Mouse (Mus musculus): ENCODE data around the gene Tmem51. TPM values are rescaled to one million over a fixed set of nuclear protein-coding genes. Genes with fewer than 3 reads are reported as not detected.

The Tmem51 gene
- total and polyA plus RNA-seq, 3 experiments = 1.4 to 8.0 (median 8.0) TPM

GRCm38 (mm10) chr4:142080487-142080767 lies 3.7 kb downstream of the Tmem51 start:
- no peak overlapping the region for H3K27ac ChIP-seq (ENCODE audit: insufficient read depth, low read depth)
- TF ChIP-seq TBP (conservative IDR thresholded peaks at IDR 0.05; ENCODE audit: low read depth, low read length) (no peak), NELFE (IDR thresholded peaks at IDR 0.05; ENCODE audit: low read depth, low read length) (no peak), JUND (conservative IDR thresholded peaks at IDR 0.05; ENCODE audit: low read depth, low read length) (no peak), E2F4 (IDR thresholded peaks at IDR 0.05; ENCODE audit: insufficient replicate concordance, low read depth, low read length) (no peak), GABPA (IDR thresholded peaks at IDR 0.05; ENCODE audit: insufficient replicate concordance, low read depth, low read length) (no peak), ZKSCAN1 (IDR thresholded peaks at IDR 0.05; ENCODE audit: borderline replicate concordance, low read depth, low read length) (no peak)
- H3K4me2 ChIP-seq (ENCODE audit: insufficient read depth, low read depth, poor library complexity, severe bottlenecking) = no peak overlapping the region
- in situ Hi-C loops (cut with MboI; ENCODE audit: low pct_ligation_motif_present, low pct_unique_long_range_greater_than_20kb, low sequenced_read_pairs) = loop anchor here (25.0 kb wide), 1 partner anchor 668 kb away; the partner anchor contains the start of genes Clcnkb and Hspb7
- dilution Hi-C loops (cut with MboI; ENCODE audit: extremely low pct_ligation_motif_present, extremely low pct_unique_long_range_greater_than_20kb, low sequenced_read_pairs) = no loop called here
- H3K79me2 ChIP-seq (replicated peaks; ENCODE audit: control insufficient read depth, extremely low read depth, insufficient read depth, poor library complexity, severe bottlenecking) = no peaks in the 10 kb centered on the region
- H3K9ac ChIP-seq (ENCODE audit: insufficient read depth, low read depth) = no peak overlapping the region
- peaks cover 30% of the 10 kb centered on the region for H3K27me3 ChIP-seq (replicated peaks)
- no peaks in the 10 kb centered on the region for H3K9me3 ChIP-seq (replicated peaks; ENCODE audit: low read length)
- H3K36me3 ChIP-seq (replicated peaks in 1 of 2; ENCODE audit: control insufficient read depth in 1 of 2, insufficient read depth in 1 of 2, low read length in 1 of 2) = no peaks in the 10 kb centered on the region
- H3K4me1 ChIP-seq (ENCODE audit: control insufficient read depth in 1 of 2, insufficient read depth in 2 of 2) = peaks cover 23 to 75% of the 10 kb centered on the region in 2 experiments
- DNase-seq (ENCODE audit: extremely low read depth) = no peak
- H3K4me3 ChIP-seq (replicated peaks in 1 of 3; ENCODE audit: low read depth in 2 of 3, low read length in 2 of 3, poor library complexity in 1 of 3) = no peak overlapping the region

- Histone ChIP-seq H3K4me2 (ENCODE audit: insufficient read depth, low read depth, poor library complexity, severe bottlenecking) (no peak overlapping the region), H3K4me1 (ENCODE audit: control insufficient read depth in 1 of 2, insufficient read depth in 2 of 2) (peaks cover 28 to 78% of the 10 kb centered on the region in 2 experiments), H3K9ac (ENCODE audit: insufficient read depth, low read depth) (no peak overlapping the region), H3K79me2 (replicated peaks; ENCODE audit: control insufficient read depth, extremely low read depth, insufficient read depth, poor library complexity, severe bottlenecking) (no peaks in the 10 kb centered on the region), H3K36me3 (replicated peaks in 1 of 2; ENCODE audit: control insufficient read depth in 1 of 2, insufficient read depth in 1 of 2, low read length in 1 of 2) (no peaks in the 10 kb centered on the region), H3K27me3 (replicated peaks) (peaks cover 28% of the 10 kb centered on the region), H3K9me3 (replicated peaks; ENCODE audit: low read length) (no peaks in the 10 kb centered on the region), H3K27ac (ENCODE audit: insufficient read depth, low read depth) (no peak overlapping the region), H3K4me3 (replicated peaks in 1 of 3; ENCODE audit: low read depth in 2 of 3, low read length in 2 of 3, poor library complexity in 1 of 3) (no peak overlapping the region)
- peak; percentile 77 for DNase-seq (ENCODE audit: extremely low read depth)
- in situ Hi-C loops (cut with MboI; ENCODE audit: low pct_ligation_motif_present, low pct_unique_long_range_greater_than_20kb, low sequenced_read_pairs) (loop anchor here (5.0 to 25.0 kb wide), 3 partner anchors 63 to 668 kb away; partner anchors contain the start of genes Clcnkb, Fhad1 and Hspb7), dilution Hi-C loops (cut with MboI; ENCODE audit: extremely low pct_ligation_motif_present, extremely low pct_unique_long_range_greater_than_20kb, low sequenced_read_pairs) (no loop called here)
- TF ChIP-seq TCF12 (IDR thresholded peaks at IDR 0.05; ENCODE audit: low read depth, low read length) = peak; percentile 52; the same call in 1 of the 2 replicates
- TF ChIP-seq MYC (IDR thresholded peaks at IDR 0.05; ENCODE audit: low read depth, low read length) = no peak
- TF ChIP-seq EP300 (IDR thresholded peaks at IDR 0.05; ENCODE audit: low read length) = 0 out of 2 replicates have a peak, but pooled peaks have one; percentile 41
- no peak for TF ChIP-seq UBTF (IDR thresholded peaks at IDR 0.05; ENCODE audit: low read depth, low read length)
- TF ChIP-seq POLR2A (IDR thresholded peaks at IDR 0.05; ENCODE audit: low read depth, low read length) = no peak
- no peak for TF ChIP-seq IRF4 (IDR thresholded peaks at IDR 0.05; ENCODE audit: low read depth, low read length)
- peak; percentile 56 for TF ChIP-seq MEF2A (IDR thresholded peaks at IDR 0.05; ENCODE audit: borderline replicate concordance, low read depth, low read length)
- TF ChIP-seq ETS1 (conservative IDR thresholded peaks at IDR 0.05; ENCODE audit: low read depth, low read length) = peak; percentile 24; the same call in 1 of the 2 replicates
- no peak for TF ChIP-seq POLR2AphosphoS2 (IDR thresholded peaks at IDR 0.05; ENCODE audit: low read depth, low read length)
- no peak for TF ChIP-seq JUN (IDR thresholded peaks at IDR 0.05; ENCODE audit: insufficient read depth, low read depth, low read length)
- 0 out of 2 replicates have a peak, but pooled peaks have one; percentile 12 for TF ChIP-seq MAX (IDR thresholded peaks at IDR 0.05; ENCODE audit: low read length)
- TF ChIP-seq JUND (conservative IDR thresholded peaks at IDR 0.05; ENCODE audit: low read depth, low read length) = no peak
- TF ChIP-seq NELFE (IDR thresholded peaks at IDR 0.05; ENCODE audit: low read depth, low read length) = no peak
- TF ChIP-seq BHLHE40 (IDR thresholded peaks at IDR 0.05; ENCODE audit: low read depth, low read length) = peak; percentile 38; the same call in 1 of the 2 replicates
- TF ChIP-seq NRF1 (IDR thresholded peaks at IDR 0.05; ENCODE audit: low read depth, low read length) = no peak
- no peak for TF ChIP-seq TBP (conservative IDR thresholded peaks at IDR 0.05; ENCODE audit: low read depth, low read length)
- no peak for TF ChIP-seq CTCF (conservative IDR thresholded peaks at IDR 0.05 in 1 of 2, IDR thresholded peaks at IDR 0.05 in 1 of 2; ENCODE audit: low read depth in 2 of 2, low read length in 2 of 2)
- 0 out of 2 replicates have a peak, but pooled peaks have one; percentile 16 for TF ChIP-seq MXI1 (IDR thresholded peaks at IDR 0.05; ENCODE audit: low read depth, low read length)
These were observed 4.2 kb downstream of the Tmem51 start for GRCm38 (mm10) chr4:142079629-142080486.

Measured in CH12.LX (cell line).